Mouse (Mus musculus) thymus, postnatal 4 days (tissue): ENCODE measurements around the gene Hydin.

ENCODE experiments used
- DNase-seq: peaks from one replicate; pipeline ENCODE4 v3.0.0; 2021

Gene Hydin

DNA sequence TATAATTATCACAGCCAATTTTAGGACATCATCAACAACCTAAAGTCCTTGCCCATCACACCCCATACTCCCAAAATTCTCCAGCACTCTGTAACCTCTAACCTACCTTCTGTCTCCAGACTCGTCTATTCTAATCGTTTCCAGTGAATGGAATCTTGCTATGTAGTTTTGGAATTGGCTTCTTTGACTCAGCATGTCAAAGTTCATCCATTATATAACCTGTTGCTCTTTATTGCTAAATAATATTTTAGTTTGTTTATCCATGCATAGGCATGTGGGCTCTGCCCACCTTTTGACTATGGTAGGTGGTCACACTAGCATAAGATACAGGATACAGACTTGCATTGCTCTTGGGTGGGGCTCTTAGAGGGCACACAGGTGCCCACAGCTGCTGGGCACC lies 378.1 kb downstream of the Hydin start:
- DNase-seq = no peak

DNA sequence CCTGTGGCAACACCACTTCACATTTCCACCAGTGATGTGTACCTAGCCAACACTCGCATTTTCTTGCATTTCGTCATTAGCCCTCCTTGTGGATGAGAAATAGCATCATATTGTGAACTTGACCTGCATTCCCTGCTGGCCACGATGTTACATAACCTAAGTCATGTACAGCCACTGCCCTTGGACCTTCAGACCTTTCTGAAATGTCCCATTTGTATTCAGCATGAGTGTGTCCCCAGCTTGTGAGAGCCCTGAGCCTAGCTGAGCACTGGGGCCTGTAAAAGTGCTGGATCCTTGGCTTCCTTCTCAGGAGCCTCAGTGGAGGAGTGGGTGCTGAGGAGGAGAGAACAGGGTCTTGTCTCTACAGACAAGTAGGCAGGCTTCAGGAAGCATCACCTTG lies 378.6 kb downstream of the Hydin start:
- no peak for DNase-seq

DNA sequence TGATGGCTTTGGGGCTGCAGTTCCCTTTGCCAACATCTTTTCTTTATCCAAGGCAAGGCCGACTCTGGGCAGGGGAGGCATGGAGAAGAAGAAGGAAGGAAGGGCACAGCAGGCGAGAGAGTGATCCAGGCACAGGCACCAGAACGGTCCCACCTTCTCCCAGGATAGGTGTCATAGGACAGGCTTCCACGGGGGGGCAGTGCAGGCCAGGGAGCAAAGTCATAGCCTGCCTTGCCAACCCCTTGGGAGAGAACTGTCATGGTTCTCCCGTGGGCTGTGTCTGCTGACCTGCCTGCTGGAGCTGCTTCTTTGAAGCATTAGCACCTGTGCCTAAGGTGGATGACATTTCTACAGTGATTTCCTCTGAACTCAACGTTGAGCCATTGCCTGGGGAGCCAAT lies 379.3 kb downstream of the Hydin start:
- DNase-seq = peak; percentile 81

DNA sequence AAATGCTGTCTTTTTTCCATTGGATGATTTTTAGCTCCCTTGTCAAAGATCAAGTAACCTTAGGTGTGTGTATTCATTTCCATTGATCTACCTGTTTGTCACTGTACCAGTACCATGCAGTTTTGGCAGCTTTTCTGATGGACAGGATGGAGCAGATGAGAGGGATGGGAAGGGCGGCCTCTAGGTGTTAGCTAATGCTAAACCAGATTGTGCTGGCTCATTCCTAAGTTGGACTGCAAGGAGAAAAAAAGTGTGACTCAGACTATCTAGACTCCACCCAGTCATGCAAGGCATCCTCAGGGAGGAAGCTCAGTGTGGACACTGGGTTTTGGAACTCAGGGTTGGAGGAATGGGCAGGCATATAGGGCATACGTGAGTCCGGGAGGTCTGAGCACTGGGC lies 381.8 kb downstream of the Hydin start:
- DNase-seq = no peak

DNA sequence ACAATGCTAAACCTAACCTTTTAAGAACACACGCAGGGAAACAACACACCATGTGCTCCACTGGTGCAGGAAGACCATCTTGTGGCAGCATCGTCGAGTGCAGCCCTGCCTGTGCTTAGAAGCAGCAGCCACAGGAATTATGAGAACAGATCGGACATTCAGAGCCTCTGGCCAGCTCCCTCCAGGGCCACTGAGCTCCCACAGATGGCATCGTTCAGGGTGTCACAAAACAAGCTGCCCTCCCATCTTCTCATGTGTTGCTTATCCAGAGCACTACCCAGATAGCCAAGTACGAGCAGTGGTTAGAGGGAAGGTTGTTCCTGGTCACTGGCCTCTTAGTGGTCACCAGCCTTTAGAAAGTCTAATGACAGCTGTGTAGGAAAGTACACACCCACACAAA lies 382.5 kb downstream of the Hydin start:
- no peak for DNase-seq

DNA sequence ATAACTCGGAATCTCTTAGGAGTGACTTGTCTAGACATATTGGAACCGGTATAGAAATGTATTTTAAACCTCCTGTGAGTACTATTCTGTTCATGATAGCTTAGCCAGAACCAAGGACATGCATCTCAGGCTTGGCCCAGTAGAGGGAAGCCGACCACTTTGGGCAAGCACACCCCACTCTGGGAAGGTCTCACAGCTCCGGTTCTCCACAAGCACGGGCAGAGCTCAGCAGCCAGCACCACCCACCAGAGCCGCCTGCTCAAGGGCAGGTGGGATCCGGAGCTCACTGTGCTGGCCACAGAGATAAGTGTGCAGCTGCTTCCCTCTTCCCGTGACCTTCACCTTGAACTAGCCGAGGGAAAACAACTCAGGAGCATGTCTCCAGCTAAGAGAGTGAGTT lies 384.1 kb downstream of the Hydin start:
- DNase-seq = no peak

DNA sequence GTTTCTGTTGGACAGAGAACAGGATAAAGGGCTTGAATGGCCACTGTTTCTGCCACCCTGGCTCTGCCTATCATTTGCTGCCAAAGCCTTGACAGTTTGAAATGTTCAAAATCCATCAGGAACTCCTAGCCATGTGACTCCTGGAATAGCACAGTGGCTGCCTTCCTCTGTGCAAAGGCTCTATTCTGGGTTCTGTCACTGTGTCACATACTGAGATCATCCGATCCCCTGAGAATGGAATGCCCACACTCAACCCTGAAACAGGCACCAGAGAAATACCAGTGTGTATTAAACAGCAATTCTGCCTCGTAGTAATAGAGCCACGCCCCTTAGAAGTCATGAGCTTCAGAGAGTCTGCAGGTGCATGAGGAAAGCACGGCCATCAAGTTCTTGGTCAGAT lies 385.1 kb downstream of the Hydin start:
- no peak for DNase-seq

DNA sequence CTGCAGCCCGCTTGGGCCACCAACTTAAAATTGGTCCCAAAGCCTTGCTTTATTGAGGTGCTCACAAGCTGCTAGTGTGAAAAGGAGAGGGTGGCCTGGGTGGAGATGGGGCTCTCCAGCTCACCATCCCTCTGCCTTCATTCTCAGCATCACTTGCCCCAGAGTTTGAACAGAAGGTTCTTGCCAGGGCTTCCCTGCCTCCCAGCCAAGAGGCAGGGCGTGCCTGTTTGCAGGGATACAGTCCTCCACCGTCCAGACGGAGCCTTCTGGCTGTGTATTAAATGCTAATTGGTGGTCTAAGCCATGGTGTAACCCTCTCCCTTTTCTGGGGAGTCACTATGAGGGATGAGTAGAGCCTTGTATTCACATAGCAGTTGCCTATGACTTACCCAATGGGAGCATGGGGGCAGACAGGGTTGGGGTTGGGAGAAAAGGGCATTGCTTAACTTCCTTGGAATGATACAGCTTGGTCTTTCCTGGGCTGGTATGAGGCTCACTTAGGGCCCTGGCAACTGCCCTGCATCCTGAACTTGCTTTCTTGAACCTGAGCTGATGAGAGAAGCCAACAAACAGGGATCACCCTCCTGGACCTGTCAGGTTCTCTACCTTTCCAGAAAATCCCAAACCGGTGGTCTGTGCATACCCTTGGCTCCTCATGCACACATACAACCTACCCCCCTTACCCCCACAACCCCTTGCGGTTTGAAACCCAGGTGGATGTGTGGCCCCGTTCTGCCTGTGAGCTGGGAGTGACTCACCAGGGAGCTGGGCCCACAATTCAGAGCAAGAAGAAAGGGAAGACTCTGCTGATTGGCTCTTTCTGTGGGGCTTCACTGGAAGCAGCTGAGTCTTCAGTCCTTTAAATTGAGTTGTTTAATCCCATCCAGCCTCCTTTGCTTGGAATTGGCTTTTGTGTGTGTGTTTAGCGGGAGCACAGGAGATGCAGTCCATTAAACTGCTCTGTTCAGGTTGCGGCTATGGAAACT lies 387.6 kb downstream of the Hydin start:
- no peak for DNase-seq

DNA sequence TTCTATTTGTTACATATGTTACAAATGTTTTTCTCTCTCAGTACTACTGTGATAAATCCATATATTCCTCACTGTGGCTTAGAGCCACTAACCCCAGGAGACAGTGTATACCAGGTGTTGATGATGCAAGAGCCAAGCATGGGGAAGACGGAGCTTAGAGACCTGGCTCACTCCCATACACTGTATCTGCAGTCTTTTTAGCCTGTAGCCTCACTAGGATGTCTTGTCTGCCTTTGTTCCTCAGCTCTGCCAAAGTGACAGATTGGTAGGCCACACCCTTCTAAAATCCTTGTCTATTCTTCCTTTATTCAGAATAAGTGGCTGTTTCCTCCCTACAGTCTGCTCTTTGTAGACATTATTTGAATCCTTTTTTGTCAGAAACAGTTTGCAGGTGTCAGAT lies 389.1 kb downstream of the Hydin start:
- no peak for DNase-seq

DNA sequence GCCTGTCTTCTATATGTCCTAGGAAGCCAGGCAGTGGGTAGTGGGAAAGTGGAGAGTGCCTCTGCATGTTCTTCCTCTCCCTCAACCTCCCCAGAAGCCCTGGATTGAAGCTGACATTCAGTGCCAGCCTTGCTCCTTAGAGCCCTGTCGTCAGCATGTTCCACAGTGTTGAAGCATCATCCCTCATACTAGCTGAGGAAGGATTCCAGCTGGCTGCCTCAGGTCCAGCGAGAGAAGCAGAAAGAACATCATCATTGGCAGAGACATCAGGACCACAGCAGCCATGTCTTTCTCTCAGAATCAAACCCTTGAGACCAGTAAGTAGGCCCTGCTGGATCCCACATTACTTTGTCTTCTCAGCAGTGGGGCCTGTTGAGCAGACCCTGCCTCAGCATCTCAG lies 390.9 kb downstream of the Hydin start:
- DNase-seq = no peak
